Mouse (Mus musculus): ENCODE measurements around the gene Stk38. TPM values are rescaled to one million over a fixed set of nuclear protein-coding genes. Genes with fewer than 3 reads are reported as not detected.

Stk38 gene
- polyA plus RNA-seq, 1 experiment from 2014 or later, result 141 TPM

GRCm38 (mm10) chr17:29019391-29019790 is 11.6 kb upstream of the Stk38 start:
- Histone ChIP-seq H3K4me3 (ENCODE audit: low read depth, low read length) (no peak overlapping the region), H3K36me3 (ENCODE audit: control insufficient read depth, insufficient read depth, low read length) (no peaks in the 10 kb centered on the region), H3K4me2 (replicated peaks; ENCODE audit: low read depth, low read length) (no peak overlapping the region), H3K27ac (ENCODE audit: low read depth, low read length) (no peak overlapping the region), H3K27me3 (ENCODE audit: control insufficient read depth, insufficient read depth, low read length) (no peaks in the 10 kb centered on the region), H3K9me3 (ENCODE audit: control insufficient read depth, low read length) (no peaks in the 10 kb centered on the region), H3K9ac (ENCODE audit: low read depth, low read length) (no peak overlapping the region), H3K4me1 (replicated peaks; ENCODE audit: control insufficient read depth, insufficient read depth, low read length) (no peaks in the 10 kb centered on the region)
- whole genome bisulfite sequencing, result 79% methylated on average over 7 of the region's 7 CpGs
- DNase-seq (ENCODE audit: low spot score) (no peak), ATAC-seq (ENCODE audit: low FRiP score) (no peak)

DNA sequence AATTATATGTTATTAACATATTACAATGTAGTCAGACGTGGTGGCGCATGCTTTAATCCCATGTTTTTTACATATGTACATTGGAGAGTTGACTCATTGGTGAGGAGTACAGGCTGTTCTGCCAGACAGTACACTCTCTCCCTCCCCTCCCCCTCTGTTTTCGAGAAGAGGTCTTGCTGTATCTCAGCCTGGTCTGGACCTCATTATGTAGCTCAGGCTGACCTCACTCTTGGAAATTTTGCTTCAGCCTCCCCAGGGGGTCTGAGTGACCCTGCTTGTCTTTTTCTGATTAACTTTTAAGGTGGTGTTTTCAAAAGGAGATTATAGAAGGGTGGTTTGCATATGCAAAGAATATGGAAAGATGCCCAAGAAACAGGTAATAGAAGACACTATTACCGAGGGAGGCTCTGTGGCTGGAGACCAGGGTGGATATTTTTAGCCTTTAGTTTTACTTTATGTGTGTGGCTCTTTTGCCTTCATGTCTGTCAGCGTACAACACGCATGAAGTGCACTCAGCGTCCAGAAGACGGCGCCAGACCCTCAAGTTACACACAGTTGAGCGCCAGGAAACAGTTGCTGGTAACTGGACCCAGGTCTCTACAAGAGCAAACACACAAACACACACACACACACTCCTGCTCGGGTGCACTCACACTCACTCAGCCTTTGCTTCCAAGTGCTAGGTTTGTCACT is 10.6 kb upstream of the Stk38 start:
- Histone ChIP-seq H3K4me2 (replicated peaks; ENCODE audit: low read depth, low read length) (no peak overlapping the region), H3K9me3 (ENCODE audit: control insufficient read depth, low read length) (no peaks in the 10 kb centered on the region), H3K27me3 (ENCODE audit: control insufficient read depth, insufficient read depth, low read length) (no peaks in the 10 kb centered on the region), H3K4me3 (ENCODE audit: low read depth, low read length) (no peak overlapping the region), H3K27ac (ENCODE audit: low read depth, low read length) (no peak overlapping the region), H3K9ac (ENCODE audit: low read depth, low read length) (no peak overlapping the region), H3K36me3 (ENCODE audit: control insufficient read depth, insufficient read depth, low read length) (no peaks in the 10 kb centered on the region), H3K4me1 (replicated peaks; ENCODE audit: control insufficient read depth, insufficient read depth, low read length) (no peaks in the 10 kb centered on the region)
- DNase-seq (ENCODE audit: low spot score) (peak; percentile 47), ATAC-seq (ENCODE audit: low FRiP score) (no peak)
- WGBS, result 51% methylated on average over 11 of the region's 11 CpGs

DNA sequence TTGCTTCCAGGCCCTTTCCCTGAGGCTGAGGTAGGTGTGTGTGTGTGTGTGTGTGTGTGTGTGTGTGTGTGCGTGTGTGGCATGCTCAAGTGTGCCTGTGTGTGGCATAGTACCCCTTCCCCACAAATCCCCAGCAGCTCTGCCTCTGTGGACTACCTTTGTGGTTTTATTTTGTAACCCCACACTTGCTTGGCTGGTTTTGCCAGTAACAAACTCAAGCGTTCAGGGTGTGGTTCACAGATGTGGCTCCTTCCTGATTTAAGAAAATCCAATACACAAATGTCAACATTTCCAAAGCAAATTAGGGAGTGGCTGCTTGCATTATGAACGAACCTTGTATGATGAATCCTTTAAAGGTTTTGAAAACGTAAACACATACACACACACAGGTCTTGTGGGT is 8.9 kb upstream of the Stk38 start:
- H3K27me3 ChIP-seq (ENCODE audit: control insufficient read depth, insufficient read depth, low read length), result no peaks in the 10 kb centered on the region
- no peak overlapping the region for H3K27ac ChIP-seq (ENCODE audit: low read depth, low read length)
- H3K4me1 ChIP-seq (replicated peaks; ENCODE audit: control insufficient read depth, insufficient read depth, low read length), result no peaks in the 10 kb centered on the region
- WGBS, result 90% methylated on average over 4 of the region's 4 CpGs
- H3K4me3 ChIP-seq (ENCODE audit: low read depth, low read length), result no peak overlapping the region
- H3K9me3 ChIP-seq (ENCODE audit: control insufficient read depth, low read length), result no peaks in the 10 kb centered on the region
- H3K36me3 ChIP-seq (ENCODE audit: control insufficient read depth, insufficient read depth, low read length), result no peaks in the 10 kb centered on the region
- ATAC-seq (ENCODE audit: low FRiP score), result no peak
- no peak overlapping the region for H3K9ac ChIP-seq (ENCODE audit: low read depth, low read length)
- DNase-seq (ENCODE audit: low spot score), result no peak
- H3K4me2 ChIP-seq (replicated peaks; ENCODE audit: low read depth, low read length), result no peak overlapping the region

GRCm38 (mm10) chr17:29015638-29016037 is 7.8 kb upstream of the Stk38 start:
- H3K9me3 ChIP-seq (ENCODE audit: control insufficient read depth, low read length), result no peaks in the 10 kb centered on the region
- H3K27me3 ChIP-seq (ENCODE audit: control insufficient read depth, insufficient read depth, low read length), result no peaks in the 10 kb centered on the region
- H3K4me1 ChIP-seq (replicated peaks; ENCODE audit: control insufficient read depth, insufficient read depth, low read length), result no peaks in the 10 kb centered on the region
- no peak overlapping the region for H3K27ac ChIP-seq (ENCODE audit: low read depth, low read length)
- H3K4me2 ChIP-seq (replicated peaks; ENCODE audit: low read depth, low read length), result no peak overlapping the region
- DNase-seq (ENCODE audit: low spot score), result peak; percentile 57
- no peak for ATAC-seq (ENCODE audit: low FRiP score)
- H3K9ac ChIP-seq (ENCODE audit: low read depth, low read length), result no peak overlapping the region
- no peak overlapping the region for H3K4me3 ChIP-seq (ENCODE audit: low read depth, low read length)
- no peaks in the 10 kb centered on the region for H3K36me3 ChIP-seq (ENCODE audit: control insufficient read depth, insufficient read depth, low read length)
- 21% methylated on average over 2 of the region's 2 CpGs for WGBS

GRCm38 (mm10) chr17:29014235-29014634 is 6.4 kb upstream of the Stk38 start:
- no peak for ATAC-seq (ENCODE audit: low FRiP score)
- Histone ChIP-seq H3K4me1 (replicated peaks; ENCODE audit: control insufficient read depth, insufficient read depth, low read length) (no peaks in the 10 kb centered on the region), H3K9me3 (ENCODE audit: control insufficient read depth, low read length) (no peaks in the 10 kb centered on the region), H3K9ac (ENCODE audit: low read depth, low read length) (no peak overlapping the region), H3K36me3 (ENCODE audit: control insufficient read depth, insufficient read depth, low read length) (no peaks in the 10 kb centered on the region), H3K4me2 (replicated peaks; ENCODE audit: low read depth, low read length) (no peak overlapping the region), H3K27ac (ENCODE audit: low read depth, low read length) (no peak overlapping the region), H3K27me3 (ENCODE audit: control insufficient read depth, insufficient read depth, low read length) (no peaks in the 10 kb centered on the region), H3K4me3 (ENCODE audit: low read depth, low read length) (no peak overlapping the region)
- DNase-seq (ENCODE audit: low spot score), result no peak

- ATAC-seq (ENCODE audit: low FRiP score) (no peak), DNase-seq (ENCODE audit: low spot score) (no peak)
- Histone ChIP-seq H3K36me3 (ENCODE audit: control insufficient read depth, insufficient read depth, low read length) (no peaks in the 10 kb centered on the region), H3K9me3 (ENCODE audit: control insufficient read depth, low read length) (no peaks in the 10 kb centered on the region), H3K4me2 (replicated peaks; ENCODE audit: low read depth, low read length) (no peak overlapping the region), H3K4me1 (replicated peaks; ENCODE audit: control insufficient read depth, insufficient read depth, low read length) (no peaks in the 10 kb centered on the region), H3K27me3 (ENCODE audit: control insufficient read depth, insufficient read depth, low read length) (no peaks in the 10 kb centered on the region), H3K27ac (ENCODE audit: low read depth, low read length) (no peak overlapping the region), H3K9ac (ENCODE audit: low read depth, low read length) (no peak overlapping the region), H3K4me3 (ENCODE audit: low read depth, low read length) (no peak overlapping the region)
- WGBS, result 85% methylated on average over 4 of the region's 4 CpGs
These were observed 1.4 kb upstream of the Stk38 start for GRCm38 (mm10) chr17:29009181-29009580.

DNA sequence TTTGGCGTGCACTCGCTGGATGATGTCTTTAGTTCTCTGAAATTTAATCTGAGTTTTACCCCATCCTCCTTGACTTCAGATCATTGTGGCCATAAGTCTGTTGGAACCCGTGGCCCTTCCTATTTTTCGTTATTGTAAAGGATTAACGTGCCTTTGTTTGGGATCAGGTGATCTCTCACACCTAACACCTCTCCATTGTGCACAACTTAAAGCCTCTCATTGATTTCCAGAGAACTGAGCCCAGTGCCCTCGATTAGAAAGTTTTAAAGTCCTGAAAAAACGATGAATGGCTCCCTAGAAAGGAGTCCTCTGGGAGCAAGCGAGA is 493 bp upstream of the Stk38 start:
- peak overlapping the region; percentile 95 for H3K4me3 ChIP-seq (ENCODE audit: low read depth, low read length)
- peak overlapping the region; percentile 93 for H3K27ac ChIP-seq (ENCODE audit: low read depth, low read length)
- H3K27me3 ChIP-seq (ENCODE audit: control insufficient read depth, insufficient read depth, low read length), result no peaks in the 10 kb centered on the region
- no peaks in the 10 kb centered on the region for H3K9me3 ChIP-seq (ENCODE audit: control insufficient read depth, low read length)
- no peaks in the 10 kb centered on the region for H3K36me3 ChIP-seq (ENCODE audit: control insufficient read depth, insufficient read depth, low read length)
- H3K4me1 ChIP-seq (replicated peaks; ENCODE audit: control insufficient read depth, insufficient read depth, low read length), result no peaks in the 10 kb centered on the region
- H3K9ac ChIP-seq (ENCODE audit: low read depth, low read length), result peak overlapping the region; percentile 96
- no peak for DNase-seq (ENCODE audit: low spot score)
- peak overlapping the region; percentile 56 for H3K4me2 ChIP-seq (replicated peaks; ENCODE audit: low read depth, low read length)
- WGBS, result 20% methylated on average over 8 of the region's 8 CpGs
- no peak for ATAC-seq (ENCODE audit: low FRiP score)

DNA sequence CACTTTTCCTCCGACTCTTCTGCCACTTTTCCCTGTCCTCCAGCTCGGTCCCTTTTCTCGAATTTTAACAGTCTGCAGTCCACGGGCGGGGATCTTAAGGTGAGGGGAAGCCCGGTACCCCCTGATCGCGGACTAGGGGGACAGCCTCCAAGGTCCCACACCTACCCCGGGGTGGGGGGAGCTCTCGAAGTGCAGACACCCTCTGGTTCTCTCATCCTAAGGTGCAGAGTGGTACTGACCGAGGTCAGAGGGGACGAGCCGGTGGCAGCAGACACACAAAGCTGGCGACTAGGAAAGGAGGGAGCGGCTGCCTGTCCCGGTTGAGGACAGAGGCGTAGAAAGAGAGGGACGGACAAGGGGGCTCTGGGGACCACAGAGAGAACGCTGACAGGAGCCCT is 553 bp downstream of the Stk38 start:
- DNase-seq (ENCODE audit: low spot score), result no peak
- no peaks in the 10 kb centered on the region for H3K36me3 ChIP-seq (ENCODE audit: control insufficient read depth, insufficient read depth, low read length)

DNA sequence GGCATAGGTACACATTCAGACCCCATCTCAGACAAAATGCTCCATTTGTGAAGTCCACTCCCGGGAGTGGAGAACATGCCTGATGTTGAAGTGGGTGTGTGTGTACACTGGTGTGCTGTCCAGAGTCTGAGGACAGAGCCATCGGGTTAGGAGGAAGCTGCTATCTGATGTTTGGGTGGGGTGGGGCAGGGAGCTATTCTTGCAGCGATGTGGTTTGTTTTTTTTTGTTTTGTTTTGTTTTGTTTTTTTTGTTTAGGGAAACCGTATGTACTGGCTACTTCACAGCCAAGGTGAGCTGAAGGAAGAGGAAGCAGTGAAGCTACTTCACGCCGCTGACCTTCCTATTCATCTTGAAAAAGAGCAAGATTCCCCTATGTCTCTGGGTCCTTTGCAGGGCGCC is 983 bp downstream of the Stk38 start:
- Histone ChIP-seq H3K9me3 (ENCODE audit: control insufficient read depth, low read length) (no peaks in the 10 kb centered on the region), H3K36me3 (ENCODE audit: control insufficient read depth, insufficient read depth, low read length) (no peaks in the 10 kb centered on the region), H3K4me2 (replicated peaks; ENCODE audit: low read depth, low read length) (peak overlapping the region; percentile 56), H3K27me3 (ENCODE audit: control insufficient read depth, insufficient read depth, low read length) (no peaks in the 10 kb centered on the region), H3K4me1 (replicated peaks; ENCODE audit: control insufficient read depth, insufficient read depth, low read length) (no peaks in the 10 kb centered on the region), H3K4me3 (ENCODE audit: low read depth, low read length) (peak overlapping the region; percentile 95), H3K9ac (ENCODE audit: low read depth, low read length) (peak overlapping the region; percentile 96), H3K27ac (ENCODE audit: low read depth, low read length) (no peak overlapping the region)
- DNase-seq (ENCODE audit: low spot score) (no peak), ATAC-seq (ENCODE audit: low FRiP score) (no peak)
- WGBS, result 12% methylated on average over 7 of the region's 7 CpGs

More for the DNA sequence above, 553 bp downstream of the Stk38 start:
- Histone ChIP-seq H3K4me1 (replicated peaks; ENCODE audit: control insufficient read depth, insufficient read depth, low read length) (no peaks in the 10 kb centered on the region), H3K4me3 (ENCODE audit: low read depth, low read length) (peak overlapping the region; percentile 95), H3K9ac (ENCODE audit: low read depth, low read length) (peak overlapping the region; percentile 96), H3K9me3 (ENCODE audit: control insufficient read depth, low read length) (no peaks in the 10 kb centered on the region), H3K4me2 (replicated peaks; ENCODE audit: low read depth, low read length) (peak overlapping the region; percentile 56), H3K27ac (ENCODE audit: low read depth, low read length) (peak overlapping the region; percentile 93), H3K27me3 (ENCODE audit: control insufficient read depth, insufficient read depth, low read length) (no peaks in the 10 kb centered on the region)
- ATAC-seq (ENCODE audit: low FRiP score), result peak; percentile 69
- WGBS, result 2% methylated on average over 19 of the region's 19 CpGs
